Mouse (Mus musculus) liver, embryonic 16.5 days (tissue): Measurements from ENCODE around the gene Whrn. TPM values are rescaled to one million over a fixed set of nuclear protein-coding genes. Genes with fewer than 3 reads are reported as not detected.

ENCODE experiments used
- ATAC-seq: fragments of 200-750 bp; cut with Nextera tagmentation; 2 replicates; pipeline ENCODE4 v1.8.0; 2017; ENCODE audit warnings: low read depth, mild to moderate bottlenecking, moderate number of reproducible peaks, moderate library complexity
- H3K27ac ChIP-seq: fragments of 300-500 bp; sonication (generic); 2 replicates; pipeline ENCODE4 v1.5.1; 2014; ENCODE audit warnings: mild to moderate bottlenecking, low read length
- H3K27me3 ChIP-seq: fragments of 300-500 bp; sonication (generic); 2 replicates; pipeline ENCODE4 v1.6.1; 2014; ENCODE audit warnings: low read depth, low read length, mixed read lengths; ENCODE audit not compliant: control insufficient read depth, insufficient read depth
- H3K36me3 ChIP-seq: fragments of 300-500 bp; sonication (generic); 2 replicates; pipeline ENCODE4 v1.6.1; 2014; ENCODE audit warnings: mild to moderate bottlenecking; ENCODE audit not compliant: control insufficient read depth, insufficient read depth
- H3K4me1 ChIP-seq: fragments of 300-500 bp; sonication (generic); 2 replicates; pipeline ENCODE4 v1.6.1; 2014; ENCODE audit warnings: low read depth, low read length, mixed read lengths; ENCODE audit not compliant: control insufficient read depth
- H3K4me2 ChIP-seq: fragments of 300-500 bp; sonication (generic); 2 replicates; pipeline ENCODE4 v1.6.1; 2014; ENCODE audit warnings: low read depth, low read length, mixed read lengths
- H3K4me3 ChIP-seq: fragments of 300-500 bp; sonication (generic); 2 replicates; pipeline ENCODE4 v1.5.1; 2014; ENCODE audit warnings: low read depth, mild to moderate bottlenecking, low read length
- H3K9ac ChIP-seq: fragments of 300-500 bp; sonication (generic); 2 replicates; pipeline ENCODE4 v1.6.1; 2014; ENCODE audit warnings: low read depth, low read length
- H3K9me3 ChIP-seq: fragments of 300-500 bp; sonication (generic); replicated peaks from 2 replicates; pipeline ENCODE4 v1.6.1; 2016; ENCODE audit warnings: low read length; ENCODE audit not compliant: control insufficient read depth
- WGBS: fragments of 180-500 bp; shearing (Covaris S2); extraction: QIAGEN DNeasy Blood & Tissue Kit; methylation state at CpG from one replicate; pipeline ENCODE4 v1.1.7; 2014; ENCODE audit not compliant: insufficient replicate concordance; 5-methylcytosine and 5-hydroxymethylcytosine counted together
- polyA plus RNA-seq: library from polyadenylated mRNA; unstranded; fragments of >200 nt; fragmentation: Nextera tagmentation; extraction: Ambion mirVana; gene quantifications from 2 replicates; pipeline ENCODE4 v1.2.1, GENCODE M21; 2015

Gene Whrn
- polyA plus RNA-seq = 0.08 and 0.19 TPM in 2 replicates

- peak; percentile 63 for ATAC-seq
- Histone ChIP-seq H3K27ac (no peak within 1 kb of the TSS), H3K9me3 (no peaks in the 10 kb centered on the region), H3K4me1 (no peaks in the 10 kb centered on the region; the same call in 1 of the 2 replicates), H3K36me3 (no peaks in the 10 kb centered on the region), H3K27me3 (peaks cover 42% of the 10 kb centered on the region), H3K4me2 (peak within 1 kb of the TSS; percentile 68), H3K9ac (peak within 1 kb of the TSS; percentile 48; the same call in 1 of the 2 replicates), H3K4me3 (peak within 1 kb of the TSS; percentile 59)
- WGBS = under 1% methylated on average over 27 of the region's 34 CpGs
Observed at GRCm38 (mm10) chr4:63495915-63496278, at the start of gene Whrn. Gene Whrn (minus strand): TSS chr4:63495991.

GRCm38 (mm10) chr4:63545231-63545958 lies 49.6 kb upstream of the Whrn start:
- Histone ChIP-seq H3K4me2 (peak overlapping the region; percentile 74), H3K4me3 (peak overlapping the region; percentile 88), H3K27ac (peak overlapping the region; percentile 87), H3K9me3 (no peaks in the 10 kb centered on the region), H3K4me1 (peaks cover 29% of the 10 kb centered on the region), H3K36me3 (peaks cover 16% of the 10 kb centered on the region), H3K27me3 (no peaks in the 10 kb centered on the region), H3K9ac (peak overlapping the region; percentile 95)
- 18% methylated on average over 26 of the region's 26 CpGs for WGBS
- ATAC-seq = no peak

GRCm38 (mm10) chr4:63544494-63545230 lies 48.9 kb upstream of the Whrn start, which contains the start of gene Atp6v1g1:
Gene Atp6v1g1 (plus strand): TSS chr4:63544772.
- Histone ChIP-seq H3K9ac (peak within 1 kb of the TSS; percentile 95), H3K4me2 (peak within 1 kb of the TSS; percentile 74), H3K27me3 (no peaks in the 10 kb centered on the region), H3K36me3 (peaks cover 15% of the 10 kb centered on the region), H3K4me1 (peaks cover 29% of the 10 kb centered on the region), H3K27ac (peak within 1 kb of the TSS; percentile 87), H3K9me3 (no peaks in the 10 kb centered on the region), H3K4me3 (peak within 1 kb of the TSS; percentile 88)
- ATAC-seq = peak; percentile 95
- WGBS = 0% methylated on average over 49 of the region's 57 CpGs

- 51% methylated on average over 10 of the region's 10 CpGs for WGBS
- 0 out of 2 replicates have a peak overlapping the region, but pooled peaks have one; percentile 7 for H3K9ac ChIP-seq
Observed at GRCm38 (mm10) chr4:63543746-63544493, 48.1 kb upstream of the Whrn start.

GRCm38 (mm10) chr4:63542209-63542608 lies 46.4 kb upstream of the Whrn start:
- WGBS = 58% methylated on average over 2 of the region's 2 CpGs
- H3K27me3 ChIP-seq = no peaks in the 10 kb centered on the region
- H3K9me3 ChIP-seq = no peaks in the 10 kb centered on the region
- H3K4me2 ChIP-seq = no peak overlapping the region
- no peak overlapping the region for H3K9ac ChIP-seq
- no peak for ATAC-seq
- no peaks in the 10 kb centered on the region; the same call in 1 of the 2 replicates for H3K36me3 ChIP-seq
- peaks cover 26% of the 10 kb centered on the region for H3K4me1 ChIP-seq
- H3K4me3 ChIP-seq = no peak overlapping the region
- H3K27ac ChIP-seq = no peak overlapping the region

More at GRCm38 (mm10) chr4:63543746-63544493, 48.1 kb upstream of the Whrn start:
- H3K4me1 ChIP-seq = peaks cover 29% of the 10 kb centered on the region
- H3K4me3 ChIP-seq = peak overlapping the region; percentile 40
- H3K4me2 ChIP-seq = peak overlapping the region; percentile 55
- no peaks in the 10 kb centered on the region for H3K27me3 ChIP-seq
- peaks cover 8% of the 10 kb centered on the region for H3K36me3 ChIP-seq
- H3K27ac ChIP-seq = peak overlapping the region; percentile 63
- H3K9me3 ChIP-seq = no peaks in the 10 kb centered on the region
- ATAC-seq = peak; percentile 5

GRCm38 (mm10) chr4:63537602-63538001 lies 41.8 kb upstream of the Whrn start:
- H3K9me3 ChIP-seq = no peaks in the 10 kb centered on the region
- no peak overlapping the region for H3K4me3 ChIP-seq
- no peaks in the 10 kb centered on the region for H3K4me1 ChIP-seq
- H3K27ac ChIP-seq = no peak overlapping the region
- no peak overlapping the region for H3K4me2 ChIP-seq
- no peak for ATAC-seq
- H3K27me3 ChIP-seq = no peaks in the 10 kb centered on the region
- no peaks in the 10 kb centered on the region for H3K36me3 ChIP-seq
- WGBS = 63% methylated on average over 4 of the region's 4 CpGs
- no peak overlapping the region for H3K9ac ChIP-seq

- no peaks in the 10 kb centered on the region for H3K9me3 ChIP-seq
- no peak overlapping the region for H3K27ac ChIP-seq
- 63% methylated on average over 7 of the region's 7 CpGs for WGBS
- no peak overlapping the region for H3K4me2 ChIP-seq
- H3K9ac ChIP-seq = no peak overlapping the region
- H3K36me3 ChIP-seq = no peaks in the 10 kb centered on the region
- H3K4me3 ChIP-seq = no peak overlapping the region
- H3K27me3 ChIP-seq = no peaks in the 10 kb centered on the region
- no peaks in the 10 kb centered on the region for H3K4me1 ChIP-seq
- no peak for ATAC-seq
Observed at GRCm38 (mm10) chr4:63530409-63530808, 34.6 kb upstream of the Whrn start.

GRCm38 (mm10) chr4:63528946-63529345 lies 33.2 kb upstream of the Whrn start:
- WGBS = 71% methylated on average over 6 of the region's 6 CpGs
- H3K4me1 ChIP-seq = no peaks in the 10 kb centered on the region
- no peak overlapping the region for H3K9ac ChIP-seq
- no peaks in the 10 kb centered on the region for H3K9me3 ChIP-seq
- H3K27ac ChIP-seq = no peak overlapping the region
- H3K27me3 ChIP-seq = no peaks in the 10 kb centered on the region
- no peak for ATAC-seq
- H3K36me3 ChIP-seq = no peaks in the 10 kb centered on the region
- no peak overlapping the region for H3K4me2 ChIP-seq
- no peak overlapping the region for H3K4me3 ChIP-seq
